Mouse (Mus musculus): ENCODE data around the gene Kcnn1.

DNA sequence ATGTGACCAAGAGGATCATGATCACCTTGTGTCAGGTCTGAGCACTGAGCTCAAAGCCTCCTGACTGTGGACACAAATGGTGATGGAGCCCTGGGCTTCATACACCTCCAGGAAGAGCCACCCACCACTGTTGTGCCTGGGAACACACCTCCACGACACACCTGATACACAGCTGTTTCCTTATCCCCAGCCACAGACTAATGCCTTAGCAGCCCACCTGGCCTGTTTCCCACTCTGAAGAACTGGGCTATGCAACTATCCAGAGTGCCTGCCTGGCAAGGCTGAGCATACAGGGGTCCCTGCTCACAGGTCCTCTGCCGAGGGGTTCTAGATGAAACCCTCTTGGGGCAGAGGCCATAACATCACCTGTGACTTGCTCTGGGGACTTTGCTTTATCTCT lies 68.8 kb downstream of the Kcnn1 start:
- TF ChIP-seq CTCF (IDR thresholded peaks at IDR 0.05; ENCODE audit: borderline replicate concordance, control insufficient read depth, extremely low read depth, insufficient read depth, low read length, poor library complexity) (no peak), POLR2A (IDR thresholded peaks at IDR 0.05; ENCODE audit: control insufficient read depth, extremely low read depth, insufficient read depth, low read length, poor library complexity) (no peak)

Data from thymus, adult 2 months (tissue).